Mouse (Mus musculus): ENCODE results near the gene Plaur. TPM values are rescaled to one million over a fixed set of nuclear protein-coding genes. Genes with fewer than 3 reads are reported as not detected.

The Plaur gene
- polyA plus RNA-seq (2015; fragmentation: Nextera tagmentation; extraction: Ambion mirVana) = 2.1 and 2.3 TPM in 2 replicates

- Histone ChIP-seq H3K4me3 (replicated peaks; ENCODE audit: low read length) (no peak within 1 kb of the TSS), H3K36me3 (ENCODE audit: control insufficient read depth, insufficient read depth) (no peaks in the 10 kb centered on the region), H3K4me1 (replicated peaks; ENCODE audit: control insufficient read depth, insufficient read depth, low read length) (peaks cover 7% of the 10 kb centered on the region; the same call in 1 of the 2 replicates), H3K27me3 (replicated peaks; ENCODE audit: control insufficient read depth, insufficient read depth, low read length) (peaks cover 2% of the 10 kb centered on the region; the same call in 1 of the 2 replicates), H3K4me2 (ENCODE audit: low read length) (peak within 1 kb of the TSS; percentile 3), H3K9ac (replicated peaks; ENCODE audit: low read depth, low read length) (no peak within 1 kb of the TSS), H3K9me3 (ENCODE audit: control insufficient read depth, low read length) (no peaks in the 10 kb centered on the region), H3K27ac (ENCODE audit: low read length) (no peak within 1 kb of the TSS)
- ATAC-seq = no peak
- 12% methylated on average over 27 of the region's 27 CpGs for WGBS
These were observed at the start of gene Plaur for GRCm38 (mm10) chr7:24462388-24463319. Gene Plaur (plus strand): TSS chr7:24462484.

GRCm38 (mm10) chr7:24413630-24414029, 48.7 kb upstream of the Plaur start:
- no peak overlapping the region for H3K4me2 ChIP-seq (ENCODE audit: low read length)

GRCm38 (mm10) chr7:24415261-24415660, 47.0 kb upstream of the Plaur start:
- Histone ChIP-seq H3K27me3 (replicated peaks; ENCODE audit: control insufficient read depth, insufficient read depth, low read length) (no peaks in the 10 kb centered on the region), H3K36me3 (ENCODE audit: control insufficient read depth, insufficient read depth) (peaks cover 3% of the 10 kb centered on the region; the same call in 1 of the 2 replicates), H3K4me1 (replicated peaks; ENCODE audit: control insufficient read depth, insufficient read depth, low read length) (0 out of 2 replicates have a peak, but pooled peaks cover 3% of the 10 kb centered on the region), H3K4me3 (replicated peaks; ENCODE audit: low read length) (no peak overlapping the region), H3K27ac (ENCODE audit: low read length) (no peak overlapping the region), H3K9ac (replicated peaks; ENCODE audit: low read depth, low read length) (no peak overlapping the region), H3K4me2 (ENCODE audit: low read length) (no peak overlapping the region), H3K9me3 (ENCODE audit: control insufficient read depth, low read length) (no peaks in the 10 kb centered on the region)
- 88% methylated on average over 7 of the region's 7 CpGs for WGBS
- ATAC-seq = no peak

More at GRCm38 (mm10) chr7:24413630-24414029, 48.7 kb upstream of the Plaur start:
- no peaks in the 10 kb centered on the region for H3K4me1 ChIP-seq (replicated peaks; ENCODE audit: control insufficient read depth, insufficient read depth, low read length)
- no peaks in the 10 kb centered on the region for H3K9me3 ChIP-seq (ENCODE audit: control insufficient read depth, low read length)
- H3K9ac ChIP-seq (replicated peaks; ENCODE audit: low read depth, low read length) = no peak overlapping the region
- 92% methylated on average over 3 of the region's 3 CpGs for WGBS
- no peak for ATAC-seq
- peaks cover 5% of the 10 kb centered on the region; the same call in 1 of the 2 replicates for H3K36me3 ChIP-seq (ENCODE audit: control insufficient read depth, insufficient read depth)
- no peak overlapping the region for H3K4me3 ChIP-seq (replicated peaks; ENCODE audit: low read length)
- no peaks in the 10 kb centered on the region for H3K27me3 ChIP-seq (replicated peaks; ENCODE audit: control insufficient read depth, insufficient read depth, low read length)
- H3K27ac ChIP-seq (ENCODE audit: low read length) = no peak overlapping the region

DNA sequence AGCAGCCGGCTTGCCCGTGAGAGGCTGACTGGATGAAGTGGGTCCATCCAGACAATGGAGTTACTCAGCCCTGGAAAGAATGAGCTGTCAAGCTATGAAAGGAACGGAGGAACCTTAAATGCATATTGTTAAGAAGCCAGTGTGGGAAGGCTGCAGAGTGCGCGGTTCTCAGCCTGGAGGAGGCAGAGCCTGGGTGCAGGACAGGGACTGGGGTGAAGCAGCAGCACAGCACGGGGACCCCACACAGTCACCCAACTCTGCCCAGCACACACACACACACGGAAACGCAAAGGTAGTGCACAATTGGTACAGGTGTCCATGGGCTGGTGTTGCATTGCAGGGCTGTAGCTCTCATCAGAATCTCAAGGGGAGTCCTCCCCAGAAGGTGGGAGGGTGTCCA, 42.7 kb upstream of the Plaur start:
- no peak overlapping the region for H3K4me3 ChIP-seq (replicated peaks; ENCODE audit: low read length)
- 29% methylated on average over 8 of the region's 8 CpGs for WGBS
- H3K9me3 ChIP-seq (ENCODE audit: control insufficient read depth, low read length) = no peaks in the 10 kb centered on the region
- H3K27ac ChIP-seq (ENCODE audit: low read length) = no peak overlapping the region
- 0 out of 2 replicates have a peak, but pooled peaks cover 3% of the 10 kb centered on the region for H3K4me1 ChIP-seq (replicated peaks; ENCODE audit: control insufficient read depth, insufficient read depth, low read length)
- no peak for ATAC-seq
- H3K27me3 ChIP-seq (replicated peaks; ENCODE audit: control insufficient read depth, insufficient read depth, low read length) = no peaks in the 10 kb centered on the region
- H3K9ac ChIP-seq (replicated peaks; ENCODE audit: low read depth, low read length) = no peak overlapping the region
- no peak overlapping the region for H3K4me2 ChIP-seq (ENCODE audit: low read length)
- peaks cover 7% of the 10 kb centered on the region; the same call in 1 of the 2 replicates for H3K36me3 ChIP-seq (ENCODE audit: control insufficient read depth, insufficient read depth)

- H3K9ac ChIP-seq (replicated peaks; ENCODE audit: low read depth, low read length) = no peak overlapping the region
- H3K4me2 ChIP-seq (ENCODE audit: low read length) = no peak overlapping the region
- H3K36me3 ChIP-seq (ENCODE audit: control insufficient read depth, insufficient read depth) = peaks cover 6% of the 10 kb centered on the region; the same call in 1 of the 2 replicates
- H3K27me3 ChIP-seq (replicated peaks; ENCODE audit: control insufficient read depth, insufficient read depth, low read length) = no peaks in the 10 kb centered on the region
- 0 out of 2 replicates have a peak, but pooled peaks cover 3% of the 10 kb centered on the region for H3K4me1 ChIP-seq (replicated peaks; ENCODE audit: control insufficient read depth, insufficient read depth, low read length)
- H3K9me3 ChIP-seq (ENCODE audit: control insufficient read depth, low read length) = no peaks in the 10 kb centered on the region
- no peak for ATAC-seq
- no peak overlapping the region for H3K4me3 ChIP-seq (replicated peaks; ENCODE audit: low read length)
- H3K27ac ChIP-seq (ENCODE audit: low read length) = no peak overlapping the region
- 61% methylated on average over 7 of the region's 7 CpGs for WGBS
These were observed 40.6 kb upstream of the Plaur start for GRCm38 (mm10) chr7:24421648-24422047.

- Histone ChIP-seq H3K36me3 (ENCODE audit: control insufficient read depth, insufficient read depth) (peaks cover 4% of the 10 kb centered on the region; the same call in 1 of the 2 replicates), H3K9me3 (ENCODE audit: control insufficient read depth, low read length) (no peaks in the 10 kb centered on the region), H3K4me1 (replicated peaks; ENCODE audit: control insufficient read depth, insufficient read depth, low read length) (0 out of 2 replicates have a peak, but pooled peaks cover 3% of the 10 kb centered on the region), H3K27ac (ENCODE audit: low read length) (no peak overlapping the region), H3K9ac (replicated peaks; ENCODE audit: low read depth, low read length) (no peak overlapping the region), H3K4me3 (replicated peaks; ENCODE audit: low read length) (no peak overlapping the region), H3K27me3 (replicated peaks; ENCODE audit: control insufficient read depth, insufficient read depth, low read length) (no peaks in the 10 kb centered on the region), H3K4me2 (ENCODE audit: low read length) (no peak overlapping the region)
- no peak for ATAC-seq
- 72% methylated on average over 8 of the region's 8 CpGs for WGBS
These were observed 40.0 kb upstream of the Plaur start for GRCm38 (mm10) chr7:24422251-24422650.

DNA sequence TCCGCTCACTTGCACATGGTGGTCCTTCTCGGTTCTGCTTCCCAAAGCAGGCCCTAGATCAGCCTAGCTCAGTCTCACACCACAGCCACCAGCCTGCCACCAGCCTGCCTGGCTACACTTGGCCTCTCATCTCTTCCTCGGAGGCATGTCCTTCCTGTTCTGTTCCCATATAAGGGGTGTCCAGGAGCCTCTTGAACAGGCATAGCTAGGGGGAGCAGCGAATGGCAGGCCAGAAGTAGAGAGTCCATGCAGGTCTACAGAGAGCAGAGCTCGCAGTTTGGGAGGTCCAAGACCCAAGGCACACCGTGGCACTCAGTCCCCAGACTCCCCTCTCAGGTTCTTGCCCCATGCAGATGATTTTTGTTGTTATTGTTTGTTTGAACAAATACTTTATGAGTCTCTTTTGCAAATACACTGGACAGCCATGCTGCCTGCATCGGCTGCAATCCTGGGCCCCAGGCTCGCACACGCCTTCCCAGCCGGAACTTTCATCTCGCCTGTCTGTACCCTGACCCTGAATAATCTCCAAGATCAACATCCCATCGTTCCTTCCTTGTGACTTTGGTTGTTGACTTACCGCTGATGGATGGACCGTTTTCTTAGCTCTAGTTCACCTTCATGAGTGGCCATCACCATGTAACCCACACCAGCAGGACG, 39.0 kb upstream of the Plaur start:
- no peak overlapping the region for H3K4me2 ChIP-seq (ENCODE audit: low read length)
- H3K27ac ChIP-seq (ENCODE audit: low read length) = no peak overlapping the region
- peaks cover 4% of the 10 kb centered on the region; the same call in 1 of the 2 replicates for H3K36me3 ChIP-seq (ENCODE audit: control insufficient read depth, insufficient read depth)
- H3K4me1 ChIP-seq (replicated peaks; ENCODE audit: control insufficient read depth, insufficient read depth, low read length) = 0 out of 2 replicates have a peak, but pooled peaks cover 3% of the 10 kb centered on the region
- no peak overlapping the region for H3K9ac ChIP-seq (replicated peaks; ENCODE audit: low read depth, low read length)
- no peaks in the 10 kb centered on the region for H3K27me3 ChIP-seq (replicated peaks; ENCODE audit: control insufficient read depth, insufficient read depth, low read length)
- no peak overlapping the region for H3K4me3 ChIP-seq (replicated peaks; ENCODE audit: low read length)
- no peaks in the 10 kb centered on the region for H3K9me3 ChIP-seq (ENCODE audit: control insufficient read depth, low read length)
- no peak for ATAC-seq
- 95% methylated on average over 15 of the region's 15 CpGs for WGBS

GRCm38 (mm10) chr7:24423956-24424732, 38.1 kb upstream of the Plaur start:
- 0 out of 2 replicates have a peak, but pooled peaks cover 8% of the 10 kb centered on the region for H3K4me1 ChIP-seq (replicated peaks; ENCODE audit: control insufficient read depth, insufficient read depth, low read length)
- WGBS = 76% methylated on average over 12 of the region's 12 CpGs
- H3K27me3 ChIP-seq (replicated peaks; ENCODE audit: control insufficient read depth, insufficient read depth, low read length) = no peaks in the 10 kb centered on the region
- H3K9me3 ChIP-seq (ENCODE audit: control insufficient read depth, low read length) = no peaks in the 10 kb centered on the region
- peaks cover 4% of the 10 kb centered on the region; the same call in 1 of the 2 replicates for H3K36me3 ChIP-seq (ENCODE audit: control insufficient read depth, insufficient read depth)
- no peak overlapping the region for H3K4me2 ChIP-seq (ENCODE audit: low read length)
- ATAC-seq = no peak
- no peak overlapping the region for H3K9ac ChIP-seq (replicated peaks; ENCODE audit: low read depth, low read length)
- no peak overlapping the region for H3K27ac ChIP-seq (ENCODE audit: low read length)
- H3K4me3 ChIP-seq (replicated peaks; ENCODE audit: low read length) = no peak overlapping the region
